Mouse (Mus musculus): ENCODE results near the gene Eps8. TPM values are rescaled to one million over a fixed set of nuclear protein-coding genes. Genes with fewer than 3 reads are reported as not detected.
A peak's percentile ranks its signal among the peaks of the same experiment; 100 is the strongest.

Eps8 gene
- polyA plus RNA-seq, 1 experiment from 2014 or later: 9.9 TPM

DNA sequence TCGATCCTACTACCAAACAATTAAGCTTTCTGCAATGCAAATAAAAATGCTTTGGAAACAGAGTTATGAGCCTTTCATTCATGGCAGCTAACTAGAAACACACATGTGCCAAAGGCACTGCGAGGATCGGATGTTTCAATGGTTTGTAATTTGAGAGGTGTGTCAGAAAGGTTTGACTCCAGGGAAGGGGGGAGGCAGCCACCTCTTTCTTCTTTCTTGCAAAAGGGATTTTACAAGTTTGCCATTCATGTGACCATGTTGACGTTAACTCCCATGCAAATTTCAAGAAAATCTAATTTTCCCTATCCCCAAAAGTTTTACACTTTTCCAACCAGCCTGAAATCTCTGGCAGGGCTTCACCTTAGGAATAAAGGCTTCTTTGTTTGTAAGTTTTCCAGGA lies 21.1 kb downstream of the Eps8 start:
- Histone ChIP-seq H3K36me3 (replicated peaks) (no peaks in the 10 kb centered on the region), H3K9ac (no peak overlapping the region), H3K4me1 (peaks cover 12% of the 10 kb centered on the region), H3K27ac (no peak overlapping the region), H3K27me3 (no peaks in the 10 kb centered on the region), H3K4me2 (no peak overlapping the region), H3K9me3 (no peaks in the 10 kb centered on the region), H3K4me3 (replicated peaks) (no peak overlapping the region)
- WGBS: 41% methylated on average over 4 of the region's 4 CpGs
- ATAC-seq (ENCODE audit: low FRiP score): no peak

GRCm38 (mm10) chr6:137633121-137633520 lies 21.6 kb downstream of the Eps8 start:
- no peak for ATAC-seq (ENCODE audit: low FRiP score)
- no peaks in the 10 kb centered on the region for H3K27me3 ChIP-seq
- no peak overlapping the region for H3K9ac ChIP-seq
- H3K9me3 ChIP-seq: no peaks in the 10 kb centered on the region
- no peaks in the 10 kb centered on the region for H3K36me3 ChIP-seq (replicated peaks)
- no peak overlapping the region for H3K4me2 ChIP-seq
- H3K27ac ChIP-seq: no peak overlapping the region
- peaks cover 12% of the 10 kb centered on the region for H3K4me1 ChIP-seq
- WGBS: 82% methylated on average over 8 of the region's 8 CpGs
- no peak overlapping the region for H3K4me3 ChIP-seq (replicated peaks)

DNA sequence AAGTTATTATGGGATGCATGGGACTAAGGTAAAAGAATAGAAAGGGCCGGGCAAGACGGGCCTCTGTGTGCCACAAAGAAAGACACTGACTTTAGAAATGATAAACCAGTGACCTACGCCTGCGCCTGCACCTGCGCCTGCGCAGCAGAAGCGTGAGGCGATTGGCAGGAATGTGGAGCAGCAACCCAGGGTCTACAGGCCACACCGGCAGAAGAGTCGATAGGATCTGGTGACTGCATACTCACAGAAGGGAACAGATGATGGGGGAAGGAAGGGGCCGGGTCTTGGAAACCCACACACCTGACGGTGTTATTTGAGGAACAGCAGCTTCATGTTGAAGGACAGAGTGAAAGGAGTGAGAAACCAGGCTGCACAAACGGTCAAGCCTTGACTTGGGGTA lies 24.3 kb downstream of the Eps8 start:
- Histone ChIP-seq H3K27ac (no peak overlapping the region), H3K4me2 (no peak overlapping the region), H3K36me3 (replicated peaks) (no peaks in the 10 kb centered on the region), H3K9ac (no peak overlapping the region), H3K27me3 (no peaks in the 10 kb centered on the region), H3K4me3 (replicated peaks) (no peak overlapping the region), H3K9me3 (no peaks in the 10 kb centered on the region), H3K4me1 (peaks cover 12% of the 10 kb centered on the region)
- WGBS: 89% methylated on average over 13 of the region's 13 CpGs
- peak; percentile 17; the same call in 1 of the 2 replicates for ATAC-seq (ENCODE audit: low FRiP score)

- no peak overlapping the region for H3K4me3 ChIP-seq (replicated peaks)
- ATAC-seq (ENCODE audit: low FRiP score): peak; percentile 60
- H3K4me2 ChIP-seq: no peak overlapping the region
- H3K27ac ChIP-seq: no peak overlapping the region
- H3K27me3 ChIP-seq: no peaks in the 10 kb centered on the region
- H3K36me3 ChIP-seq (replicated peaks): no peaks in the 10 kb centered on the region
- H3K9ac ChIP-seq: no peak overlapping the region
- no peaks in the 10 kb centered on the region for H3K9me3 ChIP-seq
- 49% methylated on average over 13 of the region's 13 CpGs for WGBS
- peaks cover 12% of the 10 kb centered on the region for H3K4me1 ChIP-seq
Measured at GRCm38 (mm10) chr6:137629603-137630231, 25.0 kb downstream of the Eps8 start.

GRCm38 (mm10) chr6:137628715-137629114 lies 26.0 kb downstream of the Eps8 start:
- Histone ChIP-seq H3K27me3 (no peaks in the 10 kb centered on the region), H3K36me3 (replicated peaks) (no peaks in the 10 kb centered on the region), H3K9me3 (no peaks in the 10 kb centered on the region), H3K4me2 (no peak overlapping the region), H3K9ac (no peak overlapping the region), H3K4me3 (replicated peaks) (no peak overlapping the region), H3K4me1 (peaks cover 12% of the 10 kb centered on the region), H3K27ac (no peak overlapping the region)
- 95% methylated on average over 6 of the region's 6 CpGs for WGBS
- no peak for ATAC-seq (ENCODE audit: low FRiP score)

DNA sequence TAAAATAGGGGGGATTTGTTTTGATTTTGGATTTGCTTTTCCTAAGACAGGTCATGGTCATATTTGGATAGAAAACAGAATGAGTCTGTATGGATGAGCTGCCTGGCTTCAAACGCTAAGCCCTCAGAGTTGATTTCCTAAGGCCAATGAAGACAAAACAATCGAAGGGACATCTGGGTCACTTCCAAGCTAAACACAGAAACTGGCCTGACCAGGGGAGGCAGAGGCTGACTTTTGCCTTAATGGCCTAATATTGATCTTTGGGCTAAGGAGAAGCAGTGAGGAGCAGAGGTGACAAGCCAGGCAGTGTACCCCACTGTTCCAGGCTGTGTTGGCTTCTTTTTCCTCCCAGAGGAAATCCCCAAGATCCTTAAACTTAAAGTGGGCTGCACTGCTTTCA lies 33.7 kb downstream of the Eps8 start:
- Histone ChIP-seq H3K27me3 (no peaks in the 10 kb centered on the region), H3K9ac (no peak overlapping the region), H3K36me3 (replicated peaks) (no peaks in the 10 kb centered on the region), H3K9me3 (no peaks in the 10 kb centered on the region), H3K4me2 (no peak overlapping the region), H3K4me3 (replicated peaks) (no peak overlapping the region), H3K4me1 (no peaks in the 10 kb centered on the region), H3K27ac (no peak overlapping the region)
- 88% methylated on average over 2 of the region's 2 CpGs for WGBS
- ATAC-seq (ENCODE audit: low FRiP score): no peak

- Histone ChIP-seq H3K9me3 (no peaks in the 10 kb centered on the region), H3K9ac (no peak overlapping the region), H3K36me3 (replicated peaks) (no peaks in the 10 kb centered on the region), H3K4me2 (no peak overlapping the region), H3K27ac (no peak overlapping the region), H3K4me1 (peaks cover 5% of the 10 kb centered on the region; the same call in 1 of the 2 replicates), H3K4me3 (replicated peaks) (no peak overlapping the region), H3K27me3 (no peaks in the 10 kb centered on the region)
- WGBS: 45% methylated on average over 4 of the region's 4 CpGs
- no peak for ATAC-seq (ENCODE audit: low FRiP score)
Measured at GRCm38 (mm10) chr6:137613903-137614302, 40.8 kb downstream of the Eps8 start.

- Histone ChIP-seq H3K9me3 (no peaks in the 10 kb centered on the region), H3K4me1 (peaks cover 5% of the 10 kb centered on the region; the same call in 1 of the 2 replicates), H3K27me3 (no peaks in the 10 kb centered on the region), H3K4me2 (no peak overlapping the region), H3K36me3 (replicated peaks) (no peaks in the 10 kb centered on the region), H3K9ac (no peak overlapping the region), H3K27ac (no peak overlapping the region), H3K4me3 (replicated peaks) (no peak overlapping the region)
- WGBS: 75% methylated on average over 2 of the region's 2 CpGs
- ATAC-seq (ENCODE audit: low FRiP score): no peak
Measured at GRCm38 (mm10) chr6:137612071-137612547, 42.6 kb downstream of the Eps8 start.

DNA sequence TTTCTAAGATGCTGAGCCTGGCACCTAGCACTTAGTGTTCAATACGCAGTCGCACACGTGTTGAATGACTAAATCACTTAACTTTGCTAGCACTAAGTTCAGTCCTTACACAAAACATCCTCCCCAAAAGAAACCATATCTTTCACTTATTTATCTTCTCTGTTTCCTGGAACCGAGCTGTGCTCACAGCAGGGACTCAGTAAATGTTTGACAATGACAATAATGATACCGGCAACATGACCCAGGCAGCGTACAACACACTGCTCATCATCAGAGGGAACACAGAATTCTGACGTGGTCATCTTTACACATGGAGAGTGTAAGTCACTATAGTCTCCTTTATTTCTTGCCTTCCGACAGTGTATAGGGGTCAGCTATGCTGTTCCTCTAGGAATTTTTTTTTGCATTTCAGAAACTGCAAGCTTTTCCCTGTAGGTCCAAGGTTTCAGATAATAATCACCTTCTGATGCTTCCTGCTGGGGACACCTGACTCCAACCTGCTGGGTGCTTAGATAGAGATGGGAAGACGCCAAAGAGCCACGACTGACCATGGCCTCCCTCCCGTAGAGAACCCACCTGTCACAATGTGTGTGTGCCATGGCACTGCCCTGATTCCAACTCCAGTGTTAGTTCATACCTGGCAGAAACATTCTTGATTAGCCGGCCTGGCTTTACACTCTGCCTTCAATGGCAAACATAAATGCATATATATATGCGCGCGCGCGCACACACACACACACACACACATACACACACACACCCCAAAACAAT lies 46.3 kb downstream of the Eps8 start:
- Histone ChIP-seq H3K4me3 (replicated peaks) (no peak overlapping the region), H3K27me3 (no peaks in the 10 kb centered on the region), H3K27ac (no peak overlapping the region), H3K9me3 (no peaks in the 10 kb centered on the region), H3K4me1 (no peaks in the 10 kb centered on the region), H3K4me2 (no peak overlapping the region), H3K9ac (no peak overlapping the region), H3K36me3 (replicated peaks) (no peaks in the 10 kb centered on the region)
- whole genome bisulfite sequencing: 93% methylated on average over 17 of the region's 17 CpGs
- no peak for ATAC-seq (ENCODE audit: low FRiP score)

DNA sequence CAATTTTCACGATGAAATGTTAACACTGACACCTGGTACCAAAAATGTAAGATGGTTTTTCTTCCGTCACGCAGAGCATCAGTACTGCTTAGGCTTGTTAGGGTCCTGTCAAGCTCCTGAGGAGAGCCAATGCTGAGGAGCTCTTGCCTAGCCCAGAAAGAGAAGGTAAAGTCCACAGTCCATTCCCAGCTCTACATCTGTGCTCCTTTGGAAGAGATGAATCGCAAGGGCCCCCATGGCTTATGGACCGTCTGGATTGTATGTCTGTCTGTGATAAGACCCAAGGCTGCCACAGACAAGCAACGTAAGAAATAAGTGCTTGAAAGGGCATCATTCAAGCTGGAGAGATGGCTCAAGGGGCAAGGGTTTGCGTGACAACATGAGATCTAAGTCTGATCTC lies 48.1 kb downstream of the Eps8 start:
- H3K9me3 ChIP-seq: no peaks in the 10 kb centered on the region

DNA sequence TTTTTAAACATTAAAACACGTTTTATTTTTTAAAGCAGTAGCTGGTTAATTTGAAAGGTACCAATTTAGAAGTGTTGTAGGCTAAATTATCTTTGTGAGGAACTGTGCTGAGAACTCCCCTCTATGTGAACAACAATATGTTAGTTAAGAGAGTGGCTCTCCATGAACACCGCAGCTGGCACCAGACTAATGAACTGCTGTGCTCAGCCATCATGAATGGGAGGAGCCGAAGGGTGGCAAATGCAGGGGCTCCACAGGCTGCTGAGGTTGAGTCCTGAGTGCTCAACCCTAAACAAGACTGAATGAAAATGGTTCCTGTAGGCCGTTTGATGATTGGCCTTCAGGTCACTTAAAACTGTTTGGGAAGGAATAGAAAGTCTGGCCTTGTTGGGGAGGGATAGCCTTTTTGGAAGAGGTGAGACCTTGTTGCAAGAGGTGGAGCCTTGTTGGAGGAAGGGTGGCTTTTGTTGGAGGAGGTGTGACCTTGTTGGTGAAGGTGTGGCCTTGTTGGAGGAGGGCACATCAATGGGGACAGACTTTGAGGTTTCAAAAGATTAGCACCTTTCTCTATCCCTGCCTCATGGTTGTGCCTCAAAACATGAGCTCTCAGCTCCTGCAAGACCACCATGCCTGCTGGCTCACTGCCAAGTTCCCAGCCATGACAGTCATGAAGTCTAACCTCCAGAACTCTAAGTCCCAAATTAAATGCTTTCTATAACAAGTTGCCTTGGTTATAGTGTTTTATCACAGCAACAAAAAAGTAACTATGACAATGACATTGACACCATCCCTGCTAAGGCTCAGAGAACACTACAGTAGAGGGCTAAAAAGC lies 50.0 kb downstream of the Eps8 start:
- H3K4me1 ChIP-seq: no peaks in the 10 kb centered on the region
- ATAC-seq (ENCODE audit: low FRiP score): no peak
- no peak overlapping the region for H3K4me2 ChIP-seq
- no peak overlapping the region for H3K9ac ChIP-seq
- H3K4me3 ChIP-seq (replicated peaks): no peak overlapping the region
- 70% methylated on average over 4 of the region's 4 CpGs for WGBS
- no peaks in the 10 kb centered on the region for H3K36me3 ChIP-seq (replicated peaks)
- H3K27ac ChIP-seq: no peak overlapping the region
- no peaks in the 10 kb centered on the region for H3K9me3 ChIP-seq
- H3K27me3 ChIP-seq: no peaks in the 10 kb centered on the region

More for the DNA sequence above, 48.1 kb downstream of the Eps8 start:
- ATAC-seq (ENCODE audit: low FRiP score): no peak
- H3K4me2 ChIP-seq: no peak overlapping the region
- H3K4me3 ChIP-seq (replicated peaks): no peak overlapping the region
- H3K9ac ChIP-seq: no peak overlapping the region
- no peak overlapping the region for H3K27ac ChIP-seq
- WGBS: 90% methylated on average over 7 of the region's 7 CpGs
- H3K4me1 ChIP-seq: no peaks in the 10 kb centered on the region
- no peaks in the 10 kb centered on the region for H3K36me3 ChIP-seq (replicated peaks)
- H3K27me3 ChIP-seq: no peaks in the 10 kb centered on the region

GRCm38 (mm10) chr6:137598306-137598705 lies 56.4 kb downstream of the Eps8 start:
- 14% methylated on average over 7 of the region's 7 CpGs for WGBS
- no peaks in the 10 kb centered on the region for H3K9me3 ChIP-seq
- H3K4me1 ChIP-seq: peaks cover 5% of the 10 kb centered on the region; the same call in 1 of the 2 replicates
- no peak for ATAC-seq (ENCODE audit: low FRiP score)
- no peak overlapping the region for H3K27ac ChIP-seq
- H3K36me3 ChIP-seq (replicated peaks): no peaks in the 10 kb centered on the region
- H3K27me3 ChIP-seq: no peaks in the 10 kb centered on the region
- H3K4me3 ChIP-seq (replicated peaks): no peak overlapping the region
- no peak overlapping the region for H3K4me2 ChIP-seq
- no peak overlapping the region for H3K9ac ChIP-seq
